Comparison of ENCODE assay signal across 8 mouse cellular contexts in the genomic region with DNA sequence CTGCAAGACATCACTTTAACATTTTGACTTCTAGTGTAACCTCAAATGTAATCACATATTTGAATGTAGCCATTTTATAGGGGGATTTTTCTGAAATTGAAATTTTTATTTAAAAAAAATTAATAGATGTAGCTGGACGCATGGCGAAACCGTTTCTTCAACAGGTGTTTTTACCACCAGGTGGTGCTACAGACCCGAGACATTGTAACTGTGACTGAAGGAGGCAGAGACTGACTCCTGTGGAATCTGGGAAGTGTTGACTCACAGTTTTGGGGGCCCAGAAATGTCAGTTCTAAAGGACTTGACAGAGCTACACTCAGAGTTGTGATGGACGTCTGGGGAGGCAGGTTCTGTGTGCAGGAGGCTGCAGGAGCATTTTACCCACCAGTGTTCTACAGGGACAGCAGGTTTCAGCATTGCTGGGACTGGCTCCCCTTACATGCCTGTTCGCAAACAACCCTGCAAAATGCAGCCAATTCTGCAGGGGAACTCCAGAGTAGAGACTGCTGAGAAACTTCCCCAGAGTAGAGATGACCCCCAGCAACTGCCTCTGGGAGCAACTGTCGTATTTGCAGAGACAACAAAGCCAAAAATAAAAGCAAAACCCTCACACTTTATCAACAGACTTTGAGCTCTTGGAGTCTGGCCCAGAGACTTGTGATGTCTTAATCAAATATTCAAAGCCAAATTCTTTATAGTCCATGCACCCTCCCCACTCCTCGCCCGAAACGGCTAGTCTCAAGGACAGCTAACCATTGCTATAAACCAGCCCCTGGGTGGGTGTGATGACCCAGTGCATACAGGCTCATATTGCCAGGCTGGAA. TPM values are rescaled to one million over a fixed set of nuclear protein-coding genes. Genes with fewer than 3 reads are reported as not detected.
DNase-seq lines count a peak whose midpoint lies in the region; ATAC-seq and TF ChIP-seq lines count a peak whose summit lies in the region.

No protein-coding gene starts in this region.

- H3K9ac ChIP-seq in liver, embryonic 15.5 days, result no peak overlapping the region

- TF ChIP-seq POLR2A in brain, embryonic 14.5 days (IDR thresholded peaks at IDR 0.05; ENCODE audit: borderline replicate concordance, extremely low read depth, insufficient read depth, insufficient read length, poor library complexity, severe bottlenecking), result no peak

- peak; percentile 74 for DNase-seq in brain, embryonic 14.5 days (ENCODE audit: low read depth)
- peak; percentile 57 for DNase-seq in forebrain, embryonic 10.5 days (ENCODE audit: extremely low spot score, low spot score)
- peak; percentile 88 to 91 for DNase-seq in heart, postnatal 10 days
- DNase-seq in kidney, postnatal 36 days, result peak; percentile 68 to 87
- peak; percentile 33 for DNase-seq in retina, adult 2 months (ENCODE audit: low read depth, low spot score)
- peak; percentile 80 for DNase-seq in thymus, postnatal 14 days

- H3K27ac ChIP-seq in forebrain, embryonic 10.5 days, result 0 out of 2 replicates have a peak overlapping the region, but pooled peaks have one; percentile 40
- no peak overlapping the region for H3K27ac ChIP-seq in liver, embryonic 15.5 days (replicated peaks)

- intact Hi-C loops in heart, postnatal 10 days (cut with DNase I), result loop anchor here (1.0 kb wide), 2 partner anchors 50 to 160 kb away; partner anchors contain the start of gene Zfyve16

- ATAC-seq in liver, embryonic 15.5 days (ENCODE audit: insufficient read depth), result peak; percentile 47; the same call in 1 of the 2 replicates

- no peak overlapping the region for H3K4me3 ChIP-seq in E14TG2a.4 (replicated peaks; ENCODE audit: low read length)
- no peak overlapping the region for H3K4me3 ChIP-seq in forebrain, embryonic 10.5 days
- H3K4me3 ChIP-seq in liver, embryonic 15.5 days (replicated peaks), result no peak overlapping the region

- TF ChIP-seq CTCF in E14TG2a.4 (conservative IDR thresholded peaks at IDR 0.05; ENCODE audit: low read length), result peak; percentile 56
- peak; percentile 66; the same call in 1 of the 2 replicates for TF ChIP-seq CTCF in brain, embryonic 14.5 days (IDR thresholded peaks at IDR 0.05; ENCODE audit: borderline replicate concordance, extremely low read depth, insufficient read depth, insufficient read length)

- H3K4me2 ChIP-seq in liver, embryonic 15.5 days, result no peak overlapping the region; the same call in 1 of the 2 replicates

- no peaks in the 10 kb centered on the region for H3K9me3 ChIP-seq in E14TG2a.4 (ENCODE audit: low read length)
- no peaks in the 10 kb centered on the region for H3K9me3 ChIP-seq in forebrain, embryonic 10.5 days
- H3K9me3 ChIP-seq in liver, embryonic 15.5 days (replicated peaks), result no peaks in the 10 kb centered on the region

- 47% methylated on average over 10 of the region's 10 CpGs for WGBS in forebrain, embryonic 10.5 days
- WGBS in liver, embryonic 15.5 days (ENCODE audit: insufficient replicate concordance), result 42% methylated on average over 10 of the region's 10 CpGs

- no peaks in the 10 kb centered on the region for H3K36me3 ChIP-seq in E14TG2a.4 (ENCODE audit: insufficient read depth, low read length)
- H3K36me3 ChIP-seq in forebrain, embryonic 10.5 days (replicated peaks), result no peaks in the 10 kb centered on the region
- H3K36me3 ChIP-seq in liver, embryonic 15.5 days (replicated peaks), result no peaks in the 10 kb centered on the region

- no peaks in the 10 kb centered on the region; the same call in 1 of the 2 replicates for H3K27me3 ChIP-seq in E14TG2a.4 (ENCODE audit: insufficient read depth, low read length)
- H3K27me3 ChIP-seq in forebrain, embryonic 10.5 days (ENCODE audit: poor library complexity, severe bottlenecking), result no peaks in the 10 kb centered on the region
- H3K27me3 ChIP-seq in liver, embryonic 15.5 days, result peaks cover 7% of the 10 kb centered on the region; the same call in 1 of the 2 replicates

- H3K4me1 ChIP-seq in E14TG2a.4 (replicated peaks; ENCODE audit: low read depth, low read length), result no peaks in the 10 kb centered on the region
- H3K4me1 ChIP-seq in forebrain, embryonic 10.5 days, result peaks cover 11% of the 10 kb centered on the region
- H3K4me1 ChIP-seq in liver, embryonic 15.5 days (replicated peaks), result peaks cover 11% of the 10 kb centered on the region

RNA-seq across cellular contexts. Expression of gene Spz1, which starts 4.5 kb away (rescaled TPM):
- not detected in 2 replicates for polyA plus RNA-seq in brain, embryonic 14.5 days (2012; rRNA removed)
- not detected in 2 replicates for polyA plus RNA-seq in forebrain, embryonic 10.5 days (2016; fragmentation: Nextera tagmentation; extraction: Ambion mirVana)
- total RNA-seq in heart, postnatal 10 days (2021), result not detected
- polyA plus RNA-seq in liver, embryonic 15.5 days (2015; fragmentation: Nextera tagmentation; extraction: Ambion mirVana), result not detected in 2 replicates

RNA-seq across cellular contexts. Expression of gene Serinc5, which starts 30.5 kb away (rescaled TPM):
- 31.7 and 34.8 TPM in 2 replicates for polyA plus RNA-seq in brain, embryonic 14.5 days (2012; rRNA removed)
- polyA plus RNA-seq in forebrain, embryonic 10.5 days (2016; fragmentation: Nextera tagmentation; extraction: Ambion mirVana), result 8.2 and 8.9 TPM in 2 replicates
- 10 to 100 TPM; 30.7 to 36.8 TPM for total RNA-seq in heart, postnatal 10 days (2021)
- 17.3 and 20.1 TPM in 2 replicates for polyA plus RNA-seq in liver, embryonic 15.5 days (2015; fragmentation: Nextera tagmentation; extraction: Ambion mirVana)

RNA-seq across cellular contexts. Expression of gene Zfyve16, which starts 49.8 kb away (rescaled TPM):
- 16.2 and 18.6 TPM in 2 replicates for polyA plus RNA-seq in brain, embryonic 14.5 days (2012; rRNA removed)
- polyA plus RNA-seq in forebrain, embryonic 10.5 days (2016; fragmentation: Nextera tagmentation; extraction: Ambion mirVana), result 10.0 and 10.3 TPM in 2 replicates
- total RNA-seq in heart, postnatal 10 days (2021), result 10 to 100 TPM; 17.5 to 20.2 TPM
- polyA plus RNA-seq in liver, embryonic 15.5 days (2015; fragmentation: Nextera tagmentation; extraction: Ambion mirVana), result 1.5 and 1.6 TPM in 2 replicates

Comparison
In these comparisons a context has a peak if more than half of its experiments do, and no peak if none do; other contexts are left out.
1. DNase-seq: peak in every context shown above with its lines; median percentile 90 in heart, postnatal 10 days; 80 in thymus, postnatal 14 days; 78 in kidney, postnatal 36 days; 74 in brain, embryonic 14.5 days; 57 in forebrain, embryonic 10.5 days; 33 in retina, adult 2 months.